Mouse (Mus musculus): ENCODE data around the gene Scgb1a1. TPM values are rescaled to one million over a fixed set of nuclear protein-coding genes. Genes with fewer than 3 reads are reported as not detected.
A peak's percentile ranks its signal among the peaks of the same experiment; 100 is the strongest.
"Not testable (repeated sequence)": the region's sequence is repeated elsewhere in the genome, so short reads cannot be mapped to it uniquely, and the experiment has no call there.

Gene Scgb1a1
- polyA plus RNA-seq, 1 experiment from 2014 or later, result not detected

GRCm38 (mm10) chr19:9097441-9097840 lies 9.7 kb upstream of the Scgb1a1 start:
- no peaks in the 10 kb centered on the region for H3K4me1 ChIP-seq
- no peak overlapping the region for H3K27ac ChIP-seq
- no peak overlapping the region for H3K4me2 ChIP-seq (replicated peaks)
- no peaks in the 10 kb centered on the region for H3K27me3 ChIP-seq
- no peak overlapping the region for H3K9ac ChIP-seq
- H3K9me3 ChIP-seq, result no peaks in the 10 kb centered on the region
- ATAC-seq (ENCODE audit: insufficient number of reproducible peaks, insufficient read depth, low FRiP score, low TSS enrichment), result no peak
- no peak overlapping the region for H3K4me3 ChIP-seq
- H3K36me3 ChIP-seq, result no peaks in the 10 kb centered on the region
- WGBS, result 89% methylated on average over 13 of the region's 13 CpGs

- WGBS, result 62% methylated on average over 5 of the region's 5 CpGs
- Histone ChIP-seq H3K4me3 (no peak overlapping the region), H3K4me1 (no peaks in the 10 kb centered on the region), H3K9ac (no peak overlapping the region), H3K27ac (no peak overlapping the region), H3K9me3 (no peaks in the 10 kb centered on the region), H3K36me3 (no peaks in the 10 kb centered on the region), H3K4me2 (replicated peaks) (no peak overlapping the region), H3K27me3 (no peaks in the 10 kb centered on the region)
- ATAC-seq (ENCODE audit: insufficient number of reproducible peaks, insufficient read depth, low FRiP score, low TSS enrichment), result no peak
These were observed 7.4 kb upstream of the Scgb1a1 start for GRCm38 (mm10) chr19:9095111-9095510.

- H3K27ac ChIP-seq, result no peak overlapping the region
- H3K9ac ChIP-seq, result no peak overlapping the region
- no peaks in the 10 kb centered on the region for H3K27me3 ChIP-seq
- H3K36me3 ChIP-seq, result no peaks in the 10 kb centered on the region
- H3K4me1 ChIP-seq, result no peaks in the 10 kb centered on the region
- H3K4me3 ChIP-seq, result no peak overlapping the region
- no peak for ATAC-seq (ENCODE audit: insufficient number of reproducible peaks, insufficient read depth, low FRiP score, low TSS enrichment)
- H3K4me2 ChIP-seq (replicated peaks), result no peak overlapping the region
- WGBS, result 52% methylated on average over 2 of the region's 2 CpGs
- H3K9me3 ChIP-seq, result no peaks in the 10 kb centered on the region
These were observed 3.0 kb upstream of the Scgb1a1 start for GRCm38 (mm10) chr19:9090709-9091108.

GRCm38 (mm10) chr19:9090191-9090590 lies 2.4 kb upstream of the Scgb1a1 start:
- no peak overlapping the region for H3K4me2 ChIP-seq (replicated peaks)
- ATAC-seq (ENCODE audit: insufficient number of reproducible peaks, insufficient read depth, low FRiP score, low TSS enrichment), result no peak
- no peak overlapping the region for H3K9ac ChIP-seq
- H3K4me3 ChIP-seq, result no peak overlapping the region
- no peaks in the 10 kb centered on the region for H3K9me3 ChIP-seq
- WGBS, result 78% methylated on average over 4 of the region's 4 CpGs
- H3K27ac ChIP-seq, result no peak overlapping the region
- H3K4me1 ChIP-seq, result no peaks in the 10 kb centered on the region
- no peaks in the 10 kb centered on the region for H3K36me3 ChIP-seq
- no peaks in the 10 kb centered on the region for H3K27me3 ChIP-seq

GRCm38 (mm10) chr19:9083892-9084291 lies 3.9 kb downstream of the Scgb1a1 start:
- H3K9me3 ChIP-seq; H3K9ac ChIP-seq; H3K4me2 ChIP-seq (replicated peaks); H3K4me1 ChIP-seq; H3K27ac ChIP-seq; H3K4me3 ChIP-seq; H3K36me3 ChIP-seq; ATAC-seq (ENCODE audit: insufficient number of reproducible peaks, insufficient read depth, low FRiP score, low TSS enrichment); H3K27me3 ChIP-seq: not testable (repeated sequence)
- 64% methylated on average over 2 of the region's 2 CpGs for WGBS

GRCm38 (mm10) chr19:9083010-9083355 lies 4.8 kb downstream of the Scgb1a1 start:
- Histone ChIP-seq H3K9me3 (no peaks in the 10 kb centered on the region), H3K4me1 (no peaks in the 10 kb centered on the region), H3K4me2 (replicated peaks) (no peak overlapping the region), H3K27ac (no peak overlapping the region), H3K9ac (no peak overlapping the region), H3K4me3 (no peak overlapping the region), H3K27me3 (no peaks in the 10 kb centered on the region), H3K36me3 (no peaks in the 10 kb centered on the region)
- no peak for ATAC-seq (ENCODE audit: insufficient number of reproducible peaks, insufficient read depth, low FRiP score, low TSS enrichment)
- 85% methylated on average over 2 of the region's 2 CpGs for WGBS

- ATAC-seq (ENCODE audit: insufficient number of reproducible peaks, insufficient read depth, low FRiP score, low TSS enrichment), result peak; percentile 84
- Histone ChIP-seq H3K9ac (no peak overlapping the region; the same call in 1 of the 2 replicates), H3K27me3 (no peaks in the 10 kb centered on the region), H3K4me3 (no peak overlapping the region; the same call in 1 of the 2 replicates), H3K9me3 (no peaks in the 10 kb centered on the region), H3K4me1 (no peaks in the 10 kb centered on the region), H3K36me3 (no peaks in the 10 kb centered on the region), H3K27ac (no peak overlapping the region), H3K4me2 (replicated peaks) (peak overlapping the region; percentile 26; the same call in 1 of the 2 replicates)
- 17% methylated on average over 23 of the region's 23 CpGs for WGBS
These were observed 5.4 kb downstream of the Scgb1a1 start for GRCm38 (mm10) chr19:9082191-9083009.

- Histone ChIP-seq H3K36me3 (no peaks in the 10 kb centered on the region), H3K27ac (no peak overlapping the region), H3K9me3 (no peaks in the 10 kb centered on the region), H3K4me3 (no peak overlapping the region), H3K4me2 (replicated peaks) (no peak overlapping the region), H3K9ac (no peak overlapping the region), H3K27me3 (no peaks in the 10 kb centered on the region), H3K4me1 (no peaks in the 10 kb centered on the region)
- WGBS, result 85% methylated on average over 14 of the region's 14 CpGs
- no peak for ATAC-seq (ENCODE audit: insufficient number of reproducible peaks, insufficient read depth, low FRiP score, low TSS enrichment)
These were observed 6.2 kb downstream of the Scgb1a1 start for GRCm38 (mm10) chr19:9081311-9082190.

GRCm38 (mm10) chr19:9079916-9080315 lies 7.8 kb downstream of the Scgb1a1 start:
- WGBS, result 31% methylated on average over 7 of the region's 7 CpGs
- Histone ChIP-seq H3K4me1 (no peaks in the 10 kb centered on the region), H3K36me3 (no peaks in the 10 kb centered on the region), H3K9me3 (no peaks in the 10 kb centered on the region), H3K4me3 (no peak overlapping the region), H3K9ac (no peak overlapping the region), H3K27me3 (no peaks in the 10 kb centered on the region), H3K4me2 (replicated peaks) (no peak overlapping the region), H3K27ac (no peak overlapping the region)
- no peak for ATAC-seq (ENCODE audit: insufficient number of reproducible peaks, insufficient read depth, low FRiP score, low TSS enrichment)

GRCm38 (mm10) chr19:9076982-9077660 lies 10.6 kb downstream of the Scgb1a1 start:
- Histone ChIP-seq H3K36me3 (no peaks in the 10 kb centered on the region), H3K27me3 (no peaks in the 10 kb centered on the region), H3K4me3 (no peak overlapping the region), H3K4me1 (no peaks in the 10 kb centered on the region), H3K9ac (no peak overlapping the region), H3K4me2 (replicated peaks) (no peak overlapping the region), H3K9me3 (no peaks in the 10 kb centered on the region), H3K27ac (no peak overlapping the region)
- no peak for ATAC-seq (ENCODE audit: insufficient number of reproducible peaks, insufficient read depth, low FRiP score, low TSS enrichment)
- WGBS, result 68% methylated on average over 4 of the region's 4 CpGs

GRCm38 (mm10) chr19:9076035-9076434 lies 11.7 kb downstream of the Scgb1a1 start:
- ATAC-seq (ENCODE audit: insufficient number of reproducible peaks, insufficient read depth, low FRiP score, low TSS enrichment), result no peak
- H3K9me3 ChIP-seq, result no peaks in the 10 kb centered on the region
- H3K36me3 ChIP-seq, result no peaks in the 10 kb centered on the region
- H3K4me2 ChIP-seq (replicated peaks), result no peak overlapping the region
- no peak overlapping the region for H3K9ac ChIP-seq
- H3K4me3 ChIP-seq, result no peak overlapping the region
- H3K27ac ChIP-seq, result no peak overlapping the region
- H3K4me1 ChIP-seq, result peaks cover 9% of the 10 kb centered on the region; the same call in 1 of the 2 replicates
- H3K27me3 ChIP-seq, result no peaks in the 10 kb centered on the region
- WGBS, result 88% methylated on average over 3 of the region's 3 CpGs

Data from embryonic facial prominence, embryonic 12.5 days (tissue).